Mouse (Mus musculus): ENCODE results near the gene Efhd1. TPM values are rescaled to one million over a fixed set of nuclear protein-coding genes. Genes with fewer than 3 reads are reported as not detected.

Gene Efhd1
- total RNA-seq, 1 experiment, result 1.8 TPM

- H3K4me3 ChIP-seq (ENCODE audit: insufficient read depth in 1 of 2, low read depth in 1 of 2, low read length in 2 of 2, poor library complexity in 1 of 2, severe bottlenecking in 1 of 2), result no peak overlapping the region
- no peaks in the 10 kb centered on the region for H3K36me3 ChIP-seq (ENCODE audit: control insufficient read depth, insufficient read depth, low read length, poor library complexity, severe bottlenecking)
- no peak for TF ChIP-seq ZNF384 (IDR thresholded peaks at IDR 0.05; ENCODE audit: low read depth, low read length)
- no peak for TF ChIP-seq CHD2 (IDR thresholded peaks at IDR 0.05; ENCODE audit: low read depth, low read length)
- no peak for TF ChIP-seq HCFC1 (IDR thresholded peaks at IDR 0.05; ENCODE audit: borderline replicate concordance, insufficient read depth, low read length)
- no peak for TF ChIP-seq ZC3H11A (IDR thresholded peaks at IDR 0.05; ENCODE audit: borderline replicate concordance, low read depth, low read length)
- H3K4me1 ChIP-seq (ENCODE audit: control insufficient read depth in 2 of 2, insufficient read depth in 2 of 2, low read length in 2 of 2, poor library complexity in 1 of 2), result peaks cover 0 to 11% of the 10 kb centered on the region in 2 experiments; a peak in 2 of 4 replicates
- no peaks in the 10 kb centered on the region for H3K9me3 ChIP-seq (ENCODE audit: control insufficient read depth, insufficient read depth, low read depth, low read length)
- no peak for DNase-seq (ENCODE audit: low read depth, low spot score)
- in situ Hi-C loops (cut with MboI; ENCODE audit: low sequenced_read_pairs in 2 of 2, unreplicated experiment in 2 of 2), result no loop called here
- no peak overlapping the region for H3K27ac ChIP-seq (ENCODE audit: insufficient read depth, low read depth, low read length, poor library complexity, severe bottlenecking)
- no peak overlapping the region for H3K9ac ChIP-seq (ENCODE audit: insufficient read depth, low read depth, low read length, poor library complexity, severe bottlenecking)
Observed at GRCm38 (mm10) chr1:87294951-87295350, 30.8 kb downstream of the Efhd1 start.

GRCm38 (mm10) chr1:87297346-87297925 is 33.3 kb downstream of the Efhd1 start:
- in situ Hi-C loops (cut with MboI; ENCODE audit: low sequenced_read_pairs in 2 of 2, unreplicated experiment in 2 of 2), result no loop called here
- TF ChIP-seq MAFK (IDR thresholded peaks at IDR 0.05; ENCODE audit: insufficient read depth, low read depth, low read length), result no peak
- TF ChIP-seq HCFC1 (IDR thresholded peaks at IDR 0.05; ENCODE audit: borderline replicate concordance, insufficient read depth, low read length), result no peak
- TF ChIP-seq CHD2 (IDR thresholded peaks at IDR 0.05; ENCODE audit: low read depth, low read length), result no peak
- TF ChIP-seq ZNF384 (IDR thresholded peaks at IDR 0.05; ENCODE audit: low read depth, low read length), result no peak
- TF ChIP-seq ZC3H11A (IDR thresholded peaks at IDR 0.05; ENCODE audit: borderline replicate concordance, low read depth, low read length), result no peak
- Histone ChIP-seq H3K9me3 (ENCODE audit: control insufficient read depth, insufficient read depth, low read depth, low read length) (no peaks in the 10 kb centered on the region), H3K4me3 (ENCODE audit: insufficient read depth in 1 of 2, low read depth in 1 of 2, low read length in 2 of 2, poor library complexity in 1 of 2, severe bottlenecking in 1 of 2) (no peak overlapping the region), H3K36me3 (ENCODE audit: control insufficient read depth, insufficient read depth, low read length, poor library complexity, severe bottlenecking) (no peaks in the 10 kb centered on the region), H3K4me1 (ENCODE audit: control insufficient read depth in 2 of 2, insufficient read depth in 2 of 2, low read length in 2 of 2, poor library complexity in 1 of 2) (peaks cover 0 to 9% of the 10 kb centered on the region in 2 experiments; a peak in 2 of 4 replicates), H3K27ac (ENCODE audit: insufficient read depth, low read depth, low read length, poor library complexity, severe bottlenecking) (no peak overlapping the region), H3K9ac (ENCODE audit: insufficient read depth, low read depth, low read length, poor library complexity, severe bottlenecking) (no peak overlapping the region)
- no peak for DNase-seq (ENCODE audit: low read depth, low spot score)

- DNase-seq (ENCODE audit: low read depth, low spot score), result no peak
- H3K27ac ChIP-seq (ENCODE audit: insufficient read depth, low read depth, low read length, poor library complexity, severe bottlenecking), result no peak overlapping the region
- in situ Hi-C loops (cut with MboI; ENCODE audit: low sequenced_read_pairs in 2 of 2, unreplicated experiment in 2 of 2), result no loop called here
- H3K36me3 ChIP-seq (ENCODE audit: control insufficient read depth, insufficient read depth, low read length, poor library complexity, severe bottlenecking), result no peaks in the 10 kb centered on the region
- H3K4me1 ChIP-seq (ENCODE audit: control insufficient read depth in 2 of 2, insufficient read depth in 2 of 2, low read length in 2 of 2, poor library complexity in 1 of 2), result peaks cover 0 to 6% of the 10 kb centered on the region in 2 experiments; a peak in 1 of 4 replicates
- no peaks in the 10 kb centered on the region for H3K9me3 ChIP-seq (ENCODE audit: control insufficient read depth, insufficient read depth, low read depth, low read length)
- H3K9ac ChIP-seq (ENCODE audit: insufficient read depth, low read depth, low read length, poor library complexity, severe bottlenecking), result no peak overlapping the region
- H3K4me3 ChIP-seq (ENCODE audit: insufficient read depth in 1 of 2, low read depth in 1 of 2, low read length in 2 of 2, poor library complexity in 1 of 2, severe bottlenecking in 1 of 2), result no peak overlapping the region
- TF ChIP-seq CHD2 (IDR thresholded peaks at IDR 0.05; ENCODE audit: low read depth, low read length) (no peak), ZC3H11A (IDR thresholded peaks at IDR 0.05; ENCODE audit: borderline replicate concordance, low read depth, low read length) (no peak), MAFK (IDR thresholded peaks at IDR 0.05; ENCODE audit: insufficient read depth, low read depth, low read length) (no peak), ZNF384 (IDR thresholded peaks at IDR 0.05; ENCODE audit: low read depth, low read length) (no peak), HCFC1 (IDR thresholded peaks at IDR 0.05; ENCODE audit: borderline replicate concordance, insufficient read depth, low read length) (no peak)
Observed at GRCm38 (mm10) chr1:87300360-87301286, 36.5 kb downstream of the Efhd1 start.

GRCm38 (mm10) chr1:87301971-87302370 is 37.8 kb downstream of the Efhd1 start:
- in situ Hi-C loops (cut with MboI; ENCODE audit: low sequenced_read_pairs in 2 of 2, unreplicated experiment in 2 of 2), result no loop called here
- no peaks in the 10 kb centered on the region for H3K36me3 ChIP-seq (ENCODE audit: control insufficient read depth, insufficient read depth, low read length, poor library complexity, severe bottlenecking)
- H3K27ac ChIP-seq (ENCODE audit: insufficient read depth, low read depth, low read length, poor library complexity, severe bottlenecking), result no peak overlapping the region
- peaks cover 0 to 4% of the 10 kb centered on the region in 2 experiments; a peak in 1 of 4 replicates for H3K4me1 ChIP-seq (ENCODE audit: control insufficient read depth in 2 of 2, insufficient read depth in 2 of 2, low read length in 2 of 2, poor library complexity in 1 of 2)
- no peak overlapping the region for H3K4me3 ChIP-seq (ENCODE audit: insufficient read depth in 1 of 2, low read depth in 1 of 2, low read length in 2 of 2, poor library complexity in 1 of 2, severe bottlenecking in 1 of 2)
- no peaks in the 10 kb centered on the region for H3K9me3 ChIP-seq (ENCODE audit: control insufficient read depth, insufficient read depth, low read depth, low read length)
- DNase-seq (ENCODE audit: low read depth, low spot score), result no peak
- TF ChIP-seq CHD2 (IDR thresholded peaks at IDR 0.05; ENCODE audit: low read depth, low read length) (no peak), MAFK (IDR thresholded peaks at IDR 0.05; ENCODE audit: insufficient read depth, low read depth, low read length) (no peak), HCFC1 (IDR thresholded peaks at IDR 0.05; ENCODE audit: borderline replicate concordance, insufficient read depth, low read length) (no peak), ZNF384 (IDR thresholded peaks at IDR 0.05; ENCODE audit: low read depth, low read length) (no peak), ZC3H11A (IDR thresholded peaks at IDR 0.05; ENCODE audit: borderline replicate concordance, low read depth, low read length) (no peak)
- no peak overlapping the region for H3K9ac ChIP-seq (ENCODE audit: insufficient read depth, low read depth, low read length, poor library complexity, severe bottlenecking)
